Mouse (Mus musculus) heart, embryonic 11.5 days (tissue): ENCODE measurements around the gene Duoxa1. TPM values are rescaled to one million over a fixed set of nuclear protein-coding genes. Genes with fewer than 3 reads are reported as not detected.

Source experiments
- ATAC-seq: fragments of 200-750 bp; cut with Nextera tagmentation; replicated peaks from 2 replicates; pipeline ENCODE4 v1.8.0; 2017; ENCODE audit warnings: moderate library complexity; ENCODE audit not compliant: insufficient number of reproducible peaks, low FRiP score, low TSS enrichment
- H3K27ac ChIP-seq: fragments of 300-500 bp; sonication (generic); 2 replicates; pipeline ENCODE4 v1.5.1; 2014; ENCODE audit warnings: mild to moderate bottlenecking, low read depth, low read length
- H3K27me3 ChIP-seq: fragments of 300-500 bp; sonication (generic); 2 replicates; pipeline ENCODE4 v1.6.1; 2014; ENCODE audit warnings: mild to moderate bottlenecking, low read length, mixed read lengths; ENCODE audit not compliant: control insufficient read depth, insufficient read depth
- H3K36me3 ChIP-seq: fragments of 300-500 bp; sonication (generic); 2 replicates; pipeline ENCODE4 v1.6.1; 2014; ENCODE audit warnings: mild to moderate bottlenecking, low read length, moderate library complexity, mixed read lengths; ENCODE audit not compliant: control insufficient read depth, insufficient read depth
- H3K4me1 ChIP-seq: fragments of 300-500 bp; sonication (generic); 2 replicates; pipeline ENCODE4 v1.6.1; 2014; ENCODE audit warnings: low read length; ENCODE audit not compliant: control insufficient read depth, insufficient read depth
- H3K4me2 ChIP-seq: fragments of 300-500 bp; sonication (generic); 2 replicates; pipeline ENCODE4 v1.6.1; 2014; ENCODE audit warnings: mild to moderate bottlenecking, moderate library complexity
- H3K4me3 ChIP-seq: fragments of 300-500 bp; sonication (generic); 2 replicates; pipeline ENCODE4 v1.5.1; 2014; ENCODE audit warnings: low read depth, low read length
- H3K9ac ChIP-seq: fragments of 300-500 bp; sonication (generic); 2 replicates; pipeline ENCODE4 v1.6.1; 2014; ENCODE audit warnings: mild to moderate bottlenecking, low read depth, low read length, moderate library complexity
- H3K9me3 ChIP-seq: fragments of 300-500 bp; sonication (generic); replicated peaks from 2 replicates; pipeline ENCODE4 v1.6.1; 2016; ENCODE audit warnings: low read length; ENCODE audit not compliant: control insufficient read depth
- WGBS: fragments of 180-500 bp; shearing (Covaris S2); extraction: QIAGEN DNeasy Blood & Tissue Kit; methylation state at CpG from one replicate; pipeline ENCODE4 v1.1.7; 2014; ENCODE audit not compliant: insufficient replicate concordance; 5-methylcytosine and 5-hydroxymethylcytosine counted together
- polyA plus RNA-seq: library from polyadenylated mRNA; unstranded; fragments of >200 nt; fragmentation: Nextera tagmentation; extraction: Ambion mirVana; gene quantifications from 2 replicates; pipeline ENCODE4 v1.2.1, GENCODE M21; 2014

Duoxa1 gene
- polyA plus RNA-seq = not detected in 2 replicates

GRCm38 (mm10) chr2:122313536-122313935 is at the start of gene Duoxa1:
Gene Duoxa1, minus strand, starts transcription at chr2:122313730.
- H3K27me3 ChIP-seq = peaks cover 65% of the 10 kb centered on the region
- H3K9me3 ChIP-seq = no peaks in the 10 kb centered on the region
- H3K4me1 ChIP-seq = 0 out of 2 replicates have a peak, but pooled peaks cover 3% of the 10 kb centered on the region
- no peaks in the 10 kb centered on the region for H3K36me3 ChIP-seq
- peak within 1 kb of the TSS; percentile 57 for H3K4me2 ChIP-seq
- ATAC-seq = peak; percentile 26; the same call in 1 of the 2 replicates
- H3K4me3 ChIP-seq = peak within 1 kb of the TSS; percentile 28
- 2% methylated on average over 24 of the region's 24 CpGs for WGBS
- H3K27ac ChIP-seq = no peak within 1 kb of the TSS
- H3K9ac ChIP-seq = no peak within 1 kb of the TSS

- ATAC-seq = no peak
- WGBS = 88% methylated on average over 13 of the region's 13 CpGs
Observed at GRCm38 (mm10) chr2:122362622-122363523, 49.3 kb upstream of the Duoxa1 start.

GRCm38 (mm10) chr2:122361868-122362621 is 48.5 kb upstream of the Duoxa1 start:
- no peak for ATAC-seq
- WGBS = 62% methylated on average over 10 of the region's 10 CpGs
- Histone ChIP-seq H3K4me1 (peaks cover 10% of the 10 kb centered on the region), H3K9ac (no peak overlapping the region), H3K27ac (no peak overlapping the region), H3K9me3 (no peaks in the 10 kb centered on the region), H3K4me3 (no peak overlapping the region), H3K27me3 (no peaks in the 10 kb centered on the region), H3K4me2 (no peak overlapping the region), H3K36me3 (no peaks in the 10 kb centered on the region)

More at GRCm38 (mm10) chr2:122362622-122363523, 49.3 kb upstream of the Duoxa1 start:
- H3K9me3 ChIP-seq = no peaks in the 10 kb centered on the region
- no peak overlapping the region for H3K9ac ChIP-seq
- no peak overlapping the region for H3K27ac ChIP-seq
- H3K4me3 ChIP-seq = no peak overlapping the region
- H3K36me3 ChIP-seq = no peaks in the 10 kb centered on the region
- no peaks in the 10 kb centered on the region for H3K27me3 ChIP-seq
- H3K4me2 ChIP-seq = no peak overlapping the region
- peaks cover 16% of the 10 kb centered on the region for H3K4me1 ChIP-seq

- no peaks in the 10 kb centered on the region for H3K36me3 ChIP-seq
- H3K27me3 ChIP-seq = no peaks in the 10 kb centered on the region
- H3K4me2 ChIP-seq = no peak overlapping the region
- H3K27ac ChIP-seq = no peak overlapping the region
- ATAC-seq = no peak
- H3K9me3 ChIP-seq = no peaks in the 10 kb centered on the region
- no peak overlapping the region for H3K4me3 ChIP-seq
- peaks cover 2% of the 10 kb centered on the region for H3K4me1 ChIP-seq
- H3K9ac ChIP-seq = no peak overlapping the region
- 87% methylated on average over 6 of the region's 6 CpGs for WGBS
Observed at GRCm38 (mm10) chr2:122361181-122361580, 47.7 kb upstream of the Duoxa1 start.

- Histone ChIP-seq H3K4me3 (no peak overlapping the region), H3K9ac (no peak overlapping the region), H3K9me3 (no peaks in the 10 kb centered on the region), H3K27me3 (no peaks in the 10 kb centered on the region), H3K4me1 (no peaks in the 10 kb centered on the region), H3K36me3 (no peaks in the 10 kb centered on the region), H3K4me2 (no peak overlapping the region), H3K27ac (no peak overlapping the region)
- ATAC-seq = no peak
- WGBS = 70% methylated on average over 6 of the region's 6 CpGs
Observed at GRCm38 (mm10) chr2:122360310-122360709, 46.8 kb upstream of the Duoxa1 start.

GRCm38 (mm10) chr2:122356187-122356586 is 42.7 kb upstream of the Duoxa1 start:
- H3K4me3 ChIP-seq = no peak overlapping the region
- no peaks in the 10 kb centered on the region for H3K27me3 ChIP-seq
- no peaks in the 10 kb centered on the region for H3K9me3 ChIP-seq
- H3K9ac ChIP-seq = no peak overlapping the region
- peaks cover 7% of the 10 kb centered on the region; the same call in 1 of the 2 replicates for H3K4me1 ChIP-seq
- WGBS = 79% methylated on average over 3 of the region's 3 CpGs
- H3K27ac ChIP-seq = no peak overlapping the region
- H3K36me3 ChIP-seq = no peaks in the 10 kb centered on the region
- no peak overlapping the region for H3K4me2 ChIP-seq
- no peak for ATAC-seq

GRCm38 (mm10) chr2:122355389-122355788 is 41.9 kb upstream of the Duoxa1 start:
- Histone ChIP-seq H3K4me1 (peaks cover 7% of the 10 kb centered on the region; the same call in 1 of the 2 replicates), H3K27me3 (no peaks in the 10 kb centered on the region), H3K9ac (0 out of 2 replicates have a peak overlapping the region, but pooled peaks have one; percentile 7), H3K4me2 (no peak overlapping the region), H3K4me3 (no peak overlapping the region), H3K9me3 (no peaks in the 10 kb centered on the region), H3K36me3 (no peaks in the 10 kb centered on the region), H3K27ac (no peak overlapping the region)
- ATAC-seq = no peak
- WGBS = 77% methylated on average over 5 of the region's 5 CpGs

- peaks cover 14% of the 10 kb centered on the region for H3K4me1 ChIP-seq
- no peak overlapping the region for H3K4me2 ChIP-seq
- H3K27me3 ChIP-seq = no peaks in the 10 kb centered on the region
- no peak overlapping the region for H3K9ac ChIP-seq
- H3K36me3 ChIP-seq = no peaks in the 10 kb centered on the region
- H3K27ac ChIP-seq = no peak overlapping the region
- WGBS = 66% methylated on average over 12 of the region's 12 CpGs
- no peaks in the 10 kb centered on the region for H3K9me3 ChIP-seq
- no peak for ATAC-seq
- no peak overlapping the region for H3K4me3 ChIP-seq
Observed at GRCm38 (mm10) chr2:122354191-122354929, 40.8 kb upstream of the Duoxa1 start.
